Mouse (Mus musculus): ENCODE measurements around the gene Gm10644.
"Not testable (repeated sequence)": the region's sequence is repeated elsewhere in the genome, so short reads cannot be mapped to it uniquely, and the experiment has no call there.

The Gm10644 gene

DNA sequence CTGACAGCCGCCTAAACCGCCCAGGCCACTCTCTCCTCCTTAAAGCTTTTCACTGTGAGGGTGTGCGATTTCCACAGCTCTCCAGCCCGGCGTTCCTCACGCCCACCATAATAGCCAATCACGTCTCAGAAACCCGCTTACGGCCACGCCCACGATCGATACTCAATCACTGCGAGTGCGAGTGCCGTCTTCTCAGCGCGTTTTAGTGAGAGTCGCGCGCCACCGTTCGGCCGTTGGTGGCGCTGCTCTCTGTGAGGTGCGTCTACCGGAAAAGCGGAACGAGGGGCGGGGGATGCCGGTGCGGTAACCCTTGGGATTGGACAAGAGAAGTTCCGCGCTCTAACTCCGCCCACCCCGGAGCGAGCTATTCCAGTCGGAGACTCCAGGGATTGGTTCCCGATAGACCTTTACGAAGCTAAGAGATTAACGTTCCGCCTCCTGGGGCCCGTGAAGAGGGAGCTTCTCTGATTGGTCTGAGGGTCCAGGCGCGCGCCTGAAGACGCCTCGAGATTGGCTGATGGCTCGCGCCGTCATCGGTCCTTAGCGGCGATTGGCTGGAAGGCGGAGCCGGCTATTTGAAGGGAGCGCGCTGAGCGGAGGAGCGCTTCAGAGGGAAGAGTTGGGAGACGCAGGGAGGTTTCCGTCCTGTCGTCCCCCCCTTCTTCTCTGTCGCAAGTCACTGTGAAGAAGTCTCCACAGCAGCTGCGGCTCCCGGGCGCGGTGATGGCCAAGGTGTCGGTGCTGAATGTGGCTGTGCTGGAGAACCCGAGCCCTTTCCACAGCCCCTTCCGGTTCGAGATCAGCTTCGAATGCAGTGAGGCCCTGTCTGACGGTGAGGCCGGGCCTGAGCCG lies at the start of gene Gm10644, which contains the start of gene Asf1b:
Gene Gm10644, minus strand, starts transcription at position 100 of the 852 bp plus-strand sequence.
Gene Asf1b, plus strand, starts transcription at position 402 of the 852 bp plus-strand sequence.
- DNase-seq (ENCODE audit: low read depth, low spot score), result peak; percentile 99

DNA sequence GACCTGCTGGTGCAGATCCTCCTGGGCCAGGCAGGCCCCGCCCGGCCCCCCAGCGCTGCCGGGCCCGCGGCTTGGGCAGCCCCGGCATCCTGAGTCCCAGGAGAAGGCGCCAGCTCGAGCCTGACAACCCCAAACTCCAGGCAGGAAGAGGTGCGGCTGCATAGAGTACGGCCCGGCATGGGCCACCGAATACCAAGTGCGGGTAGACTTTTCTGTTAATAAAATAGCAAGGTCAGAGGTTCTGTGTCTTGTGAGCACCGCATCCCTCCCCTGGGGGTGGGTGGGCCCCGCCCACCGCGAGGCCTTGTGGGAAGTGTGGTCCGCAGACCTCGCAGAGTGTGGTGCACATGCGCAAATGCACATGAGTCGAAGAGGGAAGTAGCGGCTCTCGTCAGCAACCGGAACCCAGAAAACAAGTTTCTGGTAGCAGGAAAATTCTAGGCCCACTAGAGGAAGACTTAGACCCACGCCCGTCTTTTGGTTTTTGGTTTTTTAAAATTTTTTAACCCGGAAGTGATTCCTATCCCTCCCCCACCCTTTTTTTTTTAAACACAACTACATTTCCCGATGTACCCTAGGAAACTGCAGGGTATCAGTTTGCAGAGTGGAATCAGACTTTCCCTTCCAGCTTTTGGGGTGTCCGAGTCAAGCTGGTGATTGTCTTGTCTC lies 49.7 kb upstream of the Gm10644 start:
- peak; percentile 79 for DNase-seq (ENCODE audit: low read depth, low spot score)

DNA sequence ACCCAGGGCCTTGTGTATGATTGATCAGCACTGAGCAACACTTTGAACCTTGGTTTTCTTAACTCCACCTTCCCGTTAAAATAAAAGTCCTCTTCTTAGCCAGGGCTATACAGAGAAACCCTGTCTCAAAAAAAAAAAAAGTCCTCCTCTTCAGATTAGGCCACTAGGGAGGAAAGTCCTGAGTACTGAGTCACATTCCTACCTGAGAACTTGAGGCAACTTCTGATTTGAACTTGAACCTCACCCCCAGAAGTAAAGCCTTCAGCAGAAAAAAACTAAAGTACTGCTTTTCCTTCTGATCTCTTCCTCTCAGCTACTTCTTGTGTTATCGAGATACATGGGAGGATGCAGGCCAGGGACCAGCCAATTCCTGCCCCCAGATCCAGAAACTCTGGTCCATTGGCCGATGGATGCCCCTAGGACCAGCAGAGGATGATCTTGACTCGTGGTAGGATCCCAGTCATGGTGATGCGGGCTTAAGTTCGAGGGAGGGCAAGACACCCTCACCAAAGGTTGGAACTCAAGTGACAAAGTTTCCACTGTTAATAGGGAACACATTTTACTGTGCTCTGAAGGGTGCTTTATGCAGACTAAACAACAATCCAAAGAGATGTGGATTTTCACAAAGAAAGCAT lies 48.7 kb upstream of the Gm10644 start:
- DNase-seq (ENCODE audit: low read depth, low spot score), result no peak

GRCm38 (mm10) chr8:84002957-84003611 lies 48.1 kb upstream of the Gm10644 start:
- no peak for DNase-seq (ENCODE audit: low read depth, low spot score)

DNA sequence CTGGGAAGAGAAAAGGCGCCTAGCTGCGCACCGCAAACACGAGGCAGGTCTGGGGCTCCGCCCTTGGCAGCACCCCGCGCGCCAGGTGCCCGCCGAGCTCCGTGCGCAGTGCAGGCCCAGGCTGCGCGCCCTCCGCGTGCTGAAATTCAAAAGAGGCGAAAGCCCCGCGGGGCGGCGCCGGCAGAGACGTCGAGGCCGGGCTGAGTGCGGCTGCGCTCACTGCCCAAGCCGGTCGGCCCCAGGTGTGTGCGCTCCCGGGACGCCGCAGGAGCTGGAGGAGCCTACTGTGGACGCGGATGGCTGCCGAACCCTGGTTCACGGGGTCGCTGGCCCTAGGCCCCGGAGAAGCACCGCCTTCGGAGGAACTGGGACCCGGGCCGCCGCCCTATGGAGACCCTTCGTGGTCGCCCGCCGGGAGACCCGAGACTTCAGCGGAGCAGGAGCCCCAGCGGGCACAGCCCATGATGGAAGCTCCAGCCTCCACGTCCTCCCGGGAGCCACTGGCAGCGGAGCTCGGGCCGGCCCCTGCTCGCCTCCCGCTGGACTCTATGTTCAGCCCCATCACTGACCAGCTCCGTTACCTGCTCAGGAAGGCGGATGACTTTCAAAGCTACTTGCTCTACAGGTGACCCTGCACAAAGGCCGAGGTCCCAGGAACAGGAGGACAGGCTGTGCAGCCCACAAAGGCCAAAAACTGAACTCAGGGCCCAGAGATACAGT lies 46.4 kb upstream of the Gm10644 start, which contains the start of gene 1700067K01Rik:
Gene 1700067K01Rik, plus strand, starts transcription at position 222 of the 720 bp plus-strand sequence.
- no peak for DNase-seq (ENCODE audit: low read depth, low spot score)

DNA sequence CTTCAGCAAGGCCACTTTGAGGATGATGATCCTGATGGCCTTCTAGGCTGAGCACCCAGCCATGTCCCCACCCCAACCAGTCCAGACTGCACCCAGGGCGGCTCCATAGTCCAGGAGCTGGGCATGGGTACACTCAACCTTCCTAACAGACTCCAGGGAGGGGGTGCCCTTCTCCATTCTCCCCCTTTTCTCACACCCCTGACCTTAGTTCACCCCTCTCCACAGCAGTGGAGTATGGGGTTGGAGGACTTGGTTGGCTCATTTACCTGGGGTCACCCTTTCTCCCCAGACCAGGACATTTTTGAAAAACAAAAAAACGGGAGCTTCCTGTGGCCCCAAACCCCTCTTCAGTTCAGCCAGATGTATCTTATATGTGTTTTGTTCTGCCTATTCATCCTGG lies 44.8 kb upstream of the Gm10644 start:
- DNase-seq (ENCODE audit: low read depth, low spot score), result no peak

- no peak for DNase-seq (ENCODE audit: low read depth, low spot score)
Observed at GRCm38 (mm10) chr8:83999057-83999705, 44.2 kb upstream of the Gm10644 start.

GRCm38 (mm10) chr8:83998231-83999056 lies 43.4 kb upstream of the Gm10644 start:
- no peak for DNase-seq (ENCODE audit: low read depth, low spot score)

DNA sequence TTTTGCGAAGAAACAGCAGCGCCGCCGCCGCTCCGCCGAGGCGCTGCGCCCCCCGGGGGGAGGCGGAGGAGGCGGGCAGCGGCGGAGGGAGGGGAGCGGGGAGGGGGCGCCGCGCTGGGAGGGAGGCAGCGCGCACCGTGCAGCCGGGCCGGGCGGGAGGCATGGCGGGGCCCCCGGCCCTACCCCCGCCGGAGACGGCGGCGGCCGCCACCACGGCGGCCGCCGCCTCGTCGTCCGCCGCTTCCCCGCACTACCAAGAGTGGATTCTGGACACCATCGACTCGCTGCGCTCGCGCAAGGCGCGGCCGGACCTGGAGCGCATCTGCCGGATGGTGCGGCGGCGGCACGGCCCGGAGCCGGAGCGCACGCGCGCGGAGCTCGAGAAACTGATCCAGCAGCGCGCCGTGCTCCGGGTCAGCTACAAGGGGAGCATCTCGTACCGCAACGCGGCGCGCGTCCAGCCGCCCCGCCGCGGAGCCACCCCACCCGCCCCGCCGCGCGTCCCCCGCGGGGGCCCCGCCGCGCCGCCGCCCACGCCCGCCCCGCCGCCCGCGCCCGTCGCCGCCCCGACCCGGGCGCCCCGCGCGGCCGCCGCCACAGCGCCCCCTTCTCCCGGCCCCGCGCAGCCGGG lies 42.6 kb upstream of the Gm10644 start, which contains the start of gene Samd1:
Gene Samd1, plus strand, starts transcription at position 162 of the 631 bp plus-strand sequence.
- no peak for DNase-seq (ENCODE audit: low read depth, low spot score)

DNA sequence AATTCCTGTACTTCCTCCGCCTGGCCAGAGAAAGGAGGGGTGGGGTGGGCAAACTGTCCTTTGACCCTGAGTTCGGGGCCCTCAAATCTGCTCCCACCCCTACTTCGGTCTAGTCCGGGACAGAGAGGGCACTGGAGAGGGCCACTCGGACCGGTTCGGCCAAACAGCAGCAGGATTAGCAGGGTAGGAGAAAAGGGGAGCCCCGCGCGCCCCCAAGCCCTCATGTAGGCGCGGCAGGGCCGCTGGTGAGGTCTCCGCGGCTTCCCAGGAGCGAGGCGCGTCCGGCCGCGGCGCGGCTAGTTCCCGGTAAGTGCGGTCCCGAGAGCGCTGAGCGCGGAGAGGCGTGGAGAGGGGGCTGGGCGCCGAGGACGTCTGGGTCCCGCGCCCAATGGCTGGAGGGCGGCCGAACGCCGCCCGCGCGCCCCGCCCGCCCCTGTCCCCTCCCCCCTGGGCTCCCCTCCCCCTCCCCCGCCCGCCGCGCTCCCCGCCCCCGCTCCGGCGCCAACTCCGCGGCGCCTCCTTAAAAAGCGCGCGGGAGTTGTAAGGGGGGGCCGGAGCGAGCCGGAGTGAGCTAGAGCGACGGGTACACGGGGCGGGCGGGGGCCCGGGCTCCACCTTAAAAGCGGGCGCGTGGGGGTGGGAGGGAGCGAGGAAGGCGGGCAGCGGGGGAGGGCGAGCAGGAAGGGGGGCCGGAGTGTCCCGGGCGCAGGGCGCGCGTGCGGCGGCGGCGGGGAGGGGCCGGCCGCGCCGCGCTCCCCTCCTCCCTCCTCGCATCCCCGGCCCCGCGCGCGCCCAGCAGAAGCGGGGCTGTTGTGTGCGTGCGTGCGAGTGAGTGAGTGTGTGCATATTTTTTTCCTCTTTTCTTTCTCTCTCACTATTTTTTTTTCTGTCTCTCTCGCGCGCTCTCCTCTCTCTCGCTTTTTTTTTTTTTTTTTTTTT lies 41.8 kb upstream of the Gm10644 start:
- peak; percentile 65 for DNase-seq (ENCODE audit: low read depth, low spot score)

GRCm38 (mm10) chr8:83995973-83996372 lies 41.0 kb upstream of the Gm10644 start:
- DNase-seq (ENCODE audit: low read depth, low spot score), result no peak

- no peak for DNase-seq (ENCODE audit: low read depth, low spot score)
Observed at GRCm38 (mm10) chr8:83994030-83994429, 39.0 kb upstream of the Gm10644 start.

GRCm38 (mm10) chr8:83992488-83992887 lies 37.5 kb upstream of the Gm10644 start:
- no peak for DNase-seq (ENCODE audit: low read depth, low spot score)

GRCm38 (mm10) chr8:83990170-83990569 lies 35.2 kb upstream of the Gm10644 start:
- DNase-seq (ENCODE audit: low read depth, low spot score), result no peak

GRCm38 (mm10) chr8:83989243-83989642 lies 34.2 kb upstream of the Gm10644 start:
- DNase-seq (ENCODE audit: low read depth, low spot score), result no peak

DNA sequence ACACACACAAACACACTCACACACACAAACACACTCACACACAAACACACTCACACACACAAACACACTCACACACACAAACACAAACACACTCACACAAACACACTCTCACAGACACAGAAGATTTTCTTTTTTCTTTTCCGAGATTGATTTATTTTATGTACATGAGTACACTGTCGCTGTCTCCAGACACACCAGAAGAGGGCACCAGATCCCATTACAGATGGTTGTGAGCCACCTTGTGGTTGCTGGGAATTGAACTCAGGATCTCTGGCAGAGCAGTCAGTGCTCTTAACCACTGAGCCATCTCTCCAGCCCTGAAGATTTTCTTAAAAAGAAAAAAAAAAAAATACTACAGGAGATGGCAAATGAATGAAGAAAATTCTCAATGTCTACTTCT lies 28.2 kb upstream of the Gm10644 start:
- DNase-seq (ENCODE audit: low read depth, low spot score), result not testable (repeated sequence)

GRCm38 (mm10) chr8:83982449-83982848 lies 27.4 kb upstream of the Gm10644 start:
- no peak for DNase-seq (ENCODE audit: low read depth, low spot score)

GRCm38 (mm10) chr8:83981533-83981932 lies 26.5 kb upstream of the Gm10644 start:
- DNase-seq (ENCODE audit: low read depth, low spot score), result no peak
